Mouse (Mus musculus): ENCODE results near the gene Endou.

DNA sequence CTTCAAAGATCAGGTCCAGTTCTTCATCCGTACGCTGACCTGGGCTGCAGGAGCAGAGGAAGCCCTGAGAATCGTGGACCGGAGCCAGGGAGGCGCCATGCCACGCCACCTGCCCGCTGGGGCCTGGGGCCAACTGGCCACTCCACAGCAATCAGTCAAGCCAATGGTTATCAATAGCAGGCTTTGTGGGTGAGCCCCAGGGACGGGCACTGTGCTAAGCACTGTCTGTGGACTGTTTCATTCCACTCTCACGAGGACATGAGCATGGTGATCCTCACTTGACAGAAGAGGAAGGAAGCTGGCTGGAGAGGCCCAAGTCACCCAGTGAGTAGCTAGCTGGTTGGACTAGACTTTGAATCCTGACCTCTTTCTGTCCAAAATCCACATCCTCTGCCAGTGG, 28.9 kb upstream of the Endou start:
- TF ChIP-seq CTCF (IDR thresholded peaks at IDR 0.05; ENCODE audit: control insufficient read depth, insufficient read depth, insufficient read length), result no peak
- no peak for TF ChIP-seq USF1 (IDR thresholded peaks at IDR 0.05; ENCODE audit: low read depth)
- TF ChIP-seq MYOD1 (IDR thresholded peaks at IDR 0.05; ENCODE audit: control insufficient read depth, insufficient read length, low read depth), result no peak
